Mouse (Mus musculus) neural tube, embryonic 14.5 days (tissue): Measurements from ENCODE around the gene Smbd1. TPM values are rescaled to one million over a fixed set of nuclear protein-coding genes. Genes with fewer than 3 reads are reported as not detected.

Experiments used
- ATAC-seq: fragments of 200-750 bp; cut with Nextera tagmentation; 2 replicates; pipeline ENCODE4 v1.8.0; 2017; ENCODE audit warnings: low read depth, mild to moderate bottlenecking, moderate TSS enrichment, moderate library complexity
- H3K27ac ChIP-seq: fragments of 300-500 bp; sonication (generic); 2 replicates; pipeline ENCODE4 v1.5.1; 2014; ENCODE audit warnings: low read depth, mild to moderate bottlenecking, control low read depth, low read length, moderate library complexity, mixed read lengths
- H3K27me3 ChIP-seq: fragments of 300-500 bp; sonication (generic); 2 replicates; pipeline ENCODE4 v1.6.1; 2014; ENCODE audit warnings: low read length; ENCODE audit not compliant: control insufficient read depth, insufficient read depth
- H3K36me3 ChIP-seq: fragments of 300-500 bp; sonication (generic); 2 replicates; pipeline ENCODE4 v1.6.1; 2014; ENCODE audit warnings: low read length, mixed read lengths; ENCODE audit not compliant: control insufficient read depth, insufficient read depth
- H3K4me1 ChIP-seq: fragments of 300-500 bp; sonication (generic); 2 replicates; pipeline ENCODE4 v1.6.1; 2014; ENCODE audit warnings: low read length; ENCODE audit not compliant: control insufficient read depth, insufficient read depth
- H3K4me2 ChIP-seq: fragments of 300-500 bp; sonication (generic); 2 replicates; pipeline ENCODE4 v1.6.1; 2014; ENCODE audit warnings: mild to moderate bottlenecking, low read depth, low read length, control low read depth
- H3K4me3 ChIP-seq: fragments of 300-500 bp; sonication (generic); 2 replicates; pipeline ENCODE4 v1.5.1; 2014; ENCODE audit warnings: low read depth, low read length, control low read depth, mixed read lengths
- H3K9ac ChIP-seq: fragments of 300-500 bp; sonication (generic); replicated peaks from 2 replicates; pipeline ENCODE4 v1.6.1; 2014; ENCODE audit warnings: low read depth, mild to moderate bottlenecking, control low read depth, low read length, mixed read lengths
- H3K9me3 ChIP-seq: fragments of 300-500 bp; sonication (generic); 2 replicates; pipeline ENCODE4 v1.6.1; 2016; ENCODE audit warnings: low read length; ENCODE audit not compliant: control insufficient read depth
- WGBS: fragments of 180-500 bp; shearing (Covaris S2); extraction: QIAGEN DNeasy Blood & Tissue Kit; methylation state at CpG from one replicate; pipeline ENCODE4 v1.1.7; 2014; 5-methylcytosine and 5-hydroxymethylcytosine counted together
- polyA plus RNA-seq: library from polyadenylated mRNA; unstranded; fragments of >200 nt; fragmentation: Nextera tagmentation; extraction: Ambion mirVana; gene quantifications from 2 replicates; pipeline ENCODE4 v1.2.1, GENCODE M21; 2014

The Smbd1 gene
- polyA plus RNA-seq, 1 experiment from 2014 or later = not detected

DNA sequence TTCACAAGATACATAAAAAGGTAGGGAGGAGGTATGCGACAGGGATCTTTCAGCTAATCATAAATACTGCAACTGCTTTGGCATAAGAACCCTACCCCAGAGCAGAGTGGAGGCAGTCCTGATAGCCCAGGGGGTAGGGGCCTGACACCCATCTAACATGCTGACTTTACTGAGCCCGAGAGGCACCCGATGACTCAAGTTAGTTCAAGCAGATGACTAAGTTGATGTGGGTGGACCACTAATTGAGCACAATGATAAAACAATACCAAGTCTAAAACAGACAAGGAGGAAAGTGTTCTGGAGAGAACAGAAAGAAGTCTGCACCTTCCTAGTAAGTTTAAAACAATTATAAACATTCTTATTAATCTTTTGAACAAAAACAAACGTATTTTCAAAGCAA is 21.2 kb upstream of the Smbd1 start:
- Histone ChIP-seq H3K4me2 (no peak overlapping the region), H3K27me3 (no peaks in the 10 kb centered on the region), H3K4me3 (no peak overlapping the region), H3K9me3 (no peaks in the 10 kb centered on the region), H3K27ac (no peak overlapping the region), H3K9ac (no peak overlapping the region), H3K36me3 (peaks cover 27% of the 10 kb centered on the region), H3K4me1 (no peaks in the 10 kb centered on the region)
- 90% methylated on average over 4 of the region's 4 CpGs for WGBS
- no peak for ATAC-seq

DNA sequence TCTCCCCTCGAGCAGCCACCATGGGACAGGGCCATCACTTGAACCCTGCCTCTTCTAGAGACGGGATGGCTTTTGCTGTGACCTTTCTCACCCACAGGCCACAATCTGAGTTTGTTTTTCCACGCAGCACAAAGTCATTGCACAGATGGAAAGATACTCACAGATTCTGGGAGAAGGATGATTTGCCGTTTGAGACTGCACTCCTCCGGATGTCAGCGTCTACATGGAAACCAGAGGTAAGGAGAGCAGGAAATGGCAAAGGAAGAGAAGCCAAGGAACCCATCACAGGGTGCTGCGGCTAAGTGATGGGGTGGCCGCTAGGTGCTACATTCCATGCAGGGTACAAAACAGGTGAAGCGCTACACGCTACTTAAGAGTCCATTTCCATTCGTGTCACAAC is 18.8 kb upstream of the Smbd1 start:
- WGBS = 92% methylated on average over 11 of the region's 11 CpGs
- Histone ChIP-seq H3K4me2 (no peak overlapping the region), H3K36me3 (peaks cover 39% of the 10 kb centered on the region), H3K9ac (no peak overlapping the region), H3K27ac (no peak overlapping the region), H3K9me3 (no peaks in the 10 kb centered on the region), H3K4me3 (no peak overlapping the region), H3K27me3 (no peaks in the 10 kb centered on the region), H3K4me1 (no peaks in the 10 kb centered on the region)
- no peak for ATAC-seq

DNA sequence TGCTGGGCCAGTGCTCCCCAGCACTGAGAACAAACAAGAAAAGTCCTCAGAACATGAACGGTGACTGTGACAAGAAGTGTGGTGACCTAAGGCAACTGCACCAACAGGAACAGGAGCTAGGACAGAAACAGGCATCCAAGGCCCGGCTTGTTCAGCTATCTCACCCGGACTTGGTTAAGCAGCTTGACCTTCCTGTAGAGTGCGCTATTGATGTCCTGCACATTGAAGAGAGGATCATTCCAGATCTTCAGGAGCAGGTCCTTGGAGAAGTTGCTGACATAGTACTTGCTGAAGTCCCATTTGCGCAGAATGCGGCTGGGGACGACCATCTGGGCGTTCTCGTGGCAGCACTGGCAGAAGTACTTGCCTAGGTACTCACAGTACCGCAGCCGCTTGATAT is 16.2 kb upstream of the Smbd1 start:
- 95% methylated on average over 11 of the region's 11 CpGs for WGBS
- no peak overlapping the region for H3K4me3 ChIP-seq
- ATAC-seq = no peak
- H3K4me1 ChIP-seq = no peaks in the 10 kb centered on the region
- H3K9me3 ChIP-seq = no peaks in the 10 kb centered on the region
- H3K27me3 ChIP-seq = no peaks in the 10 kb centered on the region
- no peak overlapping the region for H3K4me2 ChIP-seq
- H3K27ac ChIP-seq = no peak overlapping the region
- H3K36me3 ChIP-seq = peaks cover 52% of the 10 kb centered on the region
- H3K9ac ChIP-seq = no peak overlapping the region

DNA sequence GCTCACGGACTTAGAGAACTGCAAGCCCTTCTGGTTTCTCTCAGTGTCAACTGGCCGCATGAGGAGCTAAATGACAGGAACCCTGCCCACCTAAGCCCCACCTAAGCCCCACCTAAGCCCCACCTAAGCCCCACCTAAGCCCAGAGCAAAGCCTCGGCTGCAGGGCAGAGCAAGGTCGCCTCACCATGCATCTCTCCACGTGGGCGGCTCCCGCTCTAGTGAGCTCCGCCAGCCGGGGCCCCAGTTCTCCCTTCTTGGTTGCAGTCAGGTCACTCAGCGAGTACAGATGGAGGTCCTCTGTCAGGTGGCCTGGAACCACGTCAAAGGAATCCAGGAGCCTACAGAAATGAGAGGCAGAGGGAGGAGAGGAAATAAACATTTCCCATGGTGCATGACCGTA is 15.1 kb upstream of the Smbd1 start:
- Histone ChIP-seq H3K36me3 (peaks cover 52% of the 10 kb centered on the region), H3K27me3 (no peaks in the 10 kb centered on the region), H3K4me2 (no peak overlapping the region), H3K4me3 (no peak overlapping the region), H3K9ac (no peak overlapping the region), H3K4me1 (no peaks in the 10 kb centered on the region), H3K9me3 (no peaks in the 10 kb centered on the region), H3K27ac (no peak overlapping the region)
- ATAC-seq = no peak
- 85% methylated on average over 12 of the region's 12 CpGs for WGBS

DNA sequence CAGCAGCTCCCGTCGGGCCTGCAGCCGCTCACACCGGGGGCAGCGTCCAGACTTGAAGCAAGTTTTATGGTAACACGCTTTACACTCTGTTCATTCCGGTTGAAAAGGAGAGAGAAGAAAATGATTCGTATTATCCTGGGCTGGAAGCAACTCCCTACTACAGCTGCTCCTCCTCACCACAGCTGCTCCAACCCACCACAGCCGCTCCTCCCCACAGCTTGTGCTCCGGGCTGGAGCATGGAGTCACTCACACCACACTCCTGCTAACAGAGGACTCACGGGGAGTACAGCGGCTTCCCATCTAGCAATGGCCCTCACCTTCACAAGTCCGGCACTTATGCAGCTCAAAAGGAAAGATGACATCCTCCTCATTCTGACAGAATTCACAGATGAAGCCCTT is 13.8 kb upstream of the Smbd1 start:
- no peak overlapping the region for H3K4me3 ChIP-seq
- H3K4me2 ChIP-seq = no peak overlapping the region
- no peak overlapping the region for H3K27ac ChIP-seq
- no peaks in the 10 kb centered on the region for H3K27me3 ChIP-seq
- peaks cover 52% of the 10 kb centered on the region for H3K36me3 ChIP-seq
- no peak for ATAC-seq
- H3K4me1 ChIP-seq = no peaks in the 10 kb centered on the region
- WGBS = 90% methylated on average over 13 of the region's 13 CpGs
- H3K9ac ChIP-seq = no peak overlapping the region
- H3K9me3 ChIP-seq = no peaks in the 10 kb centered on the region

DNA sequence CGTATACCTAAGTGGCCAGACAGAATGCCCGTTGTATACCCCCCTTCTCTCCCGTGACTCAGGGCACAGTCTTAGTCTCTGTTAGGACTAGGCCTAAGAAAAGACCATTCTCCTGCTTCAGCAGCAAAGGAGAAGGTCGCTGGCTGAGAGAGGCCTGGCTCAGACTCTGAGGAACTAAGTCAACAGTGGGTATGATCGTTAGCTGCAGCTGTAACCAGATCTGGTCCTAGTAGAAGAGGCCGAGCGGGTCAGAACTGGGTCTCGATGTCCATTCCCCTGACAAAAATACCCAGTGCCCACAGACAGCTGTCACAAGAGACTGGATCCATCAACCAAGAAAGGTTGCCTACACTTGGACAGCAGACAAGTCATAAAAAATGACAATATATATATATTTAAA is 13.2 kb upstream of the Smbd1 start:
- Histone ChIP-seq H3K27ac (no peak overlapping the region), H3K36me3 (peaks cover 48% of the 10 kb centered on the region), H3K4me2 (no peak overlapping the region), H3K27me3 (no peaks in the 10 kb centered on the region), H3K4me3 (no peak overlapping the region), H3K9ac (no peak overlapping the region), H3K9me3 (no peaks in the 10 kb centered on the region), H3K4me1 (no peaks in the 10 kb centered on the region)
- WGBS = 90% methylated on average over 8 of the region's 8 CpGs
- no peak for ATAC-seq

DNA sequence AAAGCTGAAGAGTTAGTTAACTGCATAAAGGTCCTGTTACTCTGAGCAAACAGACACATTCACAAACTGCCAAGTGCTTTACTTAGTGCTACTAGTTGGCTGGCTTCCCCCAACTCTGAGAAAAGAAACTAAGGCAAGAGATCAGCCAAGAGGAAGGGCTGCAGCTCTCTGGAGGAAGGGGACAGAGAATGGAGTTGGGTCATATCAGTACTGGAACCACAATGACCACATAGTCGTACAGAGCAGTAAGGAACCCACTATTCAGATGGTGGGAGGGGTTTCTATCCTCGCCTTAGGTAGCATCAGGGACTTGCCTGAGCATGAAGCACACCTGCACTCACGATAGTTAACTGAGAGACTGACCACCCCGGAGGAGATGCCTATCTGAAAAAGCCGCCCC is 12.6 kb upstream of the Smbd1 start:
- WGBS = 94% methylated on average over 5 of the region's 5 CpGs
- H3K4me1 ChIP-seq = no peaks in the 10 kb centered on the region
- H3K27ac ChIP-seq = no peak overlapping the region
- H3K36me3 ChIP-seq = peaks cover 43% of the 10 kb centered on the region
- H3K27me3 ChIP-seq = no peaks in the 10 kb centered on the region
- no peak for ATAC-seq
- H3K9ac ChIP-seq = no peak overlapping the region
- H3K9me3 ChIP-seq = no peaks in the 10 kb centered on the region
- H3K4me2 ChIP-seq = no peak overlapping the region
- no peak overlapping the region for H3K4me3 ChIP-seq

DNA sequence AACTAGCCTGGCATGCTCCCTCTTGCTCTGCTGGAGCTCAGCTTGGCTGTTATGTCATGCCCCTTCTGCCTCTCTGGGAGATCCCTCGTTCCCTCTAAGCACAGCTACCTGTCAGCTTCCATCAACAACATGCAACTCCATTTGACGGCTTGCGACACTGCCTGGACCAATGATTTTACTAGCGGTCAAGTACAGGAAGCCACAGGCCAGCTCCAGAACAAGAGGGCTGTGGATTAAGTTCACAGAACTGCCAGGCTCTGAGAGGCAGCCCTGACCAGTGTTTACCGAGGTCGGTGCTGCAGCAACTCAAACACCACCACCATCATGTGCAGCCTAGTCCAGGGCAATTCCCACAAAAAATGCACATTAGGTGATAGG is 12.2 kb upstream of the Smbd1 start:
- ATAC-seq = no peak
- H3K9me3 ChIP-seq = no peaks in the 10 kb centered on the region
- no peak overlapping the region for H3K27ac ChIP-seq
- H3K27me3 ChIP-seq = no peaks in the 10 kb centered on the region
- 93% methylated on average over 6 of the region's 6 CpGs for WGBS
- H3K4me3 ChIP-seq = no peak overlapping the region
- no peaks in the 10 kb centered on the region for H3K4me1 ChIP-seq
- H3K9ac ChIP-seq = no peak overlapping the region
- H3K36me3 ChIP-seq = peaks cover 41% of the 10 kb centered on the region
- H3K4me2 ChIP-seq = no peak overlapping the region

DNA sequence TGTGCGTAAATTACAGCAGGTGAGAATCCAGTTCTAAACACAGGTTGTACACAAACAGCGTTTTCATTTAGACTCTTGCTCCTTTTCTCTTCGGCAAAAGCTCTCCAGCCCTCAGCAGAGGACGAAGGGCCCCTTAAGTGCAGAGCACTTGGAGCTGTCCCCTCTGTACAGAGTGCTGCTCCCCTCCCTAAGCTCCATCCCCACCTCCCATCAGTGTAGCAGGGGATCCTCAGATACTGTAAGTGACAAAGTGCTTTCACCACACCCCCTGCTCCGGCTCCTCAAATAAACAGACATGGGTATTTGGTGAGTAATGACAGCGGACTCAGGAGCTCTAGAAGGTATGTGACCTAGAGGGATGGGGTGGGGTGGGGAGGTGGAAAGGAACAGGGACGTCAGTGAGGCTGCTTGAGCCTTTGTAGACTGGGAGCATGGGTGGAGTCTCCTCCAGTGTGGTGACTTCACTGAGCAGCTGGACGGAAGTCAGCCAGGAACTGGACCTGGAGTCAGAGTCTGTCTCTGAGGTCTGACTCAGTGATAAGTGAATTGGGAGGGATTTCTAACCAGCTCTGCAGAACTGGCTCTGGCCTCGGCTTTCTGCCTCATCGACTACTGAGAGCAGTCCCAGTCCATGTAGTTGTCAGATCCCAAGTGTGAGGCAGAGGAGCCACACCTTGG is 11.6 kb upstream of the Smbd1 start:
- Histone ChIP-seq H3K9ac (no peak overlapping the region), H3K4me2 (no peak overlapping the region), H3K4me1 (no peaks in the 10 kb centered on the region), H3K4me3 (no peak overlapping the region), H3K36me3 (peaks cover 39% of the 10 kb centered on the region), H3K27me3 (no peaks in the 10 kb centered on the region), H3K27ac (no peak overlapping the region), H3K9me3 (no peaks in the 10 kb centered on the region)
- ATAC-seq = no peak
- 78% methylated on average over 10 of the region's 10 CpGs for WGBS
